8 mouse cellular contexts compared by ENCODE assay signal in the genomic region with DNA sequence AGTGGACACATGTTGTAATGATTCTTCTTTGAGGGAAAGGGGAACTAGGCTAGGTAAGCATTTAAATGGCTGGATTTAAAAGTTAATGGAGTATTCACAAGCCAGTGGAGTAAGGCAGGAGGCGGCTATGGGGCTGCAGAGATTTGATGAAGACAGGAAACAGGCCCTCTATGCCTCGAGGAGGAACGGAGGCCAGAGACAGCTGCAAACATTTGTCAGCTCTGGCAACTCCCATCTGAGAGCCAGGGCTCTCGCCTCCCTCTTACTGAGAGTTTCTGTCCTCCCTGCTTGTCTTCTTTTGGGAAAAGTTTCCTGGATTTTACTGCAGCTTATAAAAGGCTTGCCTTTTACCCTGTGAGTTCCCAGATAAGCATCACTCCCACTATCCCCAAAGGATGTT.
DNase-seq lines count a peak whose midpoint lies in the region; ATAC-seq and TF ChIP-seq lines count a peak whose summit lies in the region.

No protein-coding gene starts in this region.

- H3K27ac ChIP-seq in gastrocnemius, adult 2 months, result no peak overlapping the region
- no peak overlapping the region for H3K27ac ChIP-seq in heart, embryonic 16.5 days (ENCODE audit: low read length)
- no peak overlapping the region for H3K27ac ChIP-seq in midbrain, embryonic 13.5 days
- no peak overlapping the region for H3K27ac ChIP-seq in midbrain, embryonic 15.5 days

- intact Hi-C loops in gastrocnemius, adult 2 months (cut with DNase I), result no loop called here

- H3K4me3 ChIP-seq in gastrocnemius, adult 2 months, result no peak overlapping the region
- H3K4me3 ChIP-seq in heart, embryonic 16.5 days (ENCODE audit: low read length), result no peak overlapping the region
- H3K4me3 ChIP-seq in midbrain, embryonic 13.5 days (replicated peaks), result no peak overlapping the region
- no peak overlapping the region for H3K4me3 ChIP-seq in midbrain, embryonic 15.5 days

- 25% methylated on average over 4 of the region's 4 CpGs for WGBS in heart, embryonic 16.5 days
- 72% methylated on average over 4 of the region's 4 CpGs for whole genome bisulfite sequencing in midbrain, embryonic 13.5 days
- WGBS in midbrain, embryonic 15.5 days, result 72% methylated on average over 4 of the region's 4 CpGs

- H3K36me3 ChIP-seq in heart, embryonic 16.5 days (ENCODE audit: control insufficient read depth, insufficient read depth), result no peaks in the 10 kb centered on the region
- H3K36me3 ChIP-seq in midbrain, embryonic 13.5 days, result no peaks in the 10 kb centered on the region
- no peaks in the 10 kb centered on the region for H3K36me3 ChIP-seq in midbrain, embryonic 15.5 days (replicated peaks)

- no peaks in the 10 kb centered on the region for H3K9me3 ChIP-seq in heart, embryonic 16.5 days (replicated peaks; ENCODE audit: control insufficient read depth, low read length)
- no peaks in the 10 kb centered on the region; the same call in 1 of the 2 replicates for H3K9me3 ChIP-seq in midbrain, embryonic 13.5 days
- no peaks in the 10 kb centered on the region for H3K9me3 ChIP-seq in midbrain, embryonic 15.5 days

- peak; percentile 36 for DNase-seq in gastrocnemius, adult 2 months
- DNase-seq in gastrocnemius, adult 8-10 months (ENCODE audit: low spot score in 2 of 2), result no peak
- peak; percentile 86 for DNase-seq in kidney, postnatal 10 days
- peak; percentile 8 for DNase-seq in skeletal muscle tissue, adult 2 months (ENCODE audit: low read depth, low spot score)

- H3K27me3 ChIP-seq in heart, embryonic 16.5 days (ENCODE audit: control insufficient read depth, insufficient read depth, low read length), result no peaks in the 10 kb centered on the region
- H3K27me3 ChIP-seq in midbrain, embryonic 13.5 days, result no peaks in the 10 kb centered on the region
- no peaks in the 10 kb centered on the region for H3K27me3 ChIP-seq in midbrain, embryonic 15.5 days (replicated peaks)

- TF ChIP-seq CTCF in gastrocnemius, adult 2 months (IDR thresholded peaks at IDR 0.05), result no peak

- 0 out of 2 replicates have a peak, but pooled peaks cover 3% of the 10 kb centered on the region for H3K4me1 ChIP-seq in heart, embryonic 16.5 days (ENCODE audit: control insufficient read depth, insufficient read depth, low read length)
- H3K4me1 ChIP-seq in midbrain, embryonic 13.5 days (replicated peaks), result no peaks in the 10 kb centered on the region
- no peaks in the 10 kb centered on the region for H3K4me1 ChIP-seq in midbrain, embryonic 15.5 days

- no peak overlapping the region for H3K4me2 ChIP-seq in heart, embryonic 16.5 days (ENCODE audit: low read depth, low read length)
- no peak overlapping the region for H3K4me2 ChIP-seq in midbrain, embryonic 13.5 days (replicated peaks)
- H3K4me2 ChIP-seq in midbrain, embryonic 15.5 days, result no peak overlapping the region

- ATAC-seq in heart, embryonic 16.5 days (replicated peaks; ENCODE audit: extremely low read depth, insufficient read depth, low FRiP score), result peak; percentile 41
- ATAC-seq in midbrain, embryonic 13.5 days, result no peak
- no peak for ATAC-seq in megakaryocyte, adult 5-6 weeks (ENCODE audit: poor library complexity, severe bottlenecking)
- no peak for ATAC-seq in midbrain, embryonic 15.5 days (replicated peaks)

- no peak overlapping the region for H3K9ac ChIP-seq in heart, embryonic 16.5 days (ENCODE audit: low read length)
- H3K9ac ChIP-seq in midbrain, embryonic 13.5 days (replicated peaks), result no peak overlapping the region
- no peak overlapping the region for H3K9ac ChIP-seq in midbrain, embryonic 15.5 days

Comparison
In these comparisons a context has a peak if more than half of its experiments do, and no peak if none do; other contexts are left out.
1. DNase-seq: peak in gastrocnemius, adult 2 months (single experiment), kidney, postnatal 10 days (single experiment) and skeletal muscle tissue, adult 2 months (single experiment); none in gastrocnemius, adult 8-10 months (0 of 2).